Mouse (Mus musculus) MEL (cell line): ENCODE data around the gene Slc29a4. TPM values are rescaled to one million over a fixed set of nuclear protein-coding genes. Genes with fewer than 3 reads are reported as not detected.

Experiments used
- DNase-seq: peaks from one replicate; pipeline ENCODE4 v3.0.0; 2011; ENCODE audit warnings: low read depth, low spot score
- H3K27ac ChIP-seq: 2 replicates; pipeline ENCODE4 v1.5.1; 2012; ENCODE audit warnings: low read depth, mild to moderate bottlenecking, control low read depth, low read length, moderate library complexity; ENCODE audit not compliant: control insufficient read depth
- H3K27me3 ChIP-seq, 2 experiments: fragments of 150-350 bp in 1 of 2; sonication (generic) in 1 of 2; 2 replicates each; pipeline ENCODE4 v1.6.1; 2012; ENCODE audit warnings: low read length in 2 of 2, mild to moderate bottlenecking in 2 of 2, improper control_type of control experiment in 1 of 2, moderate library complexity in 1 of 2; ENCODE audit not compliant: insufficient read depth in 2 of 2, control insufficient read depth in 1 of 2
- H3K36me3 ChIP-seq, 2 experiments: 2 replicates each; pipeline ENCODE4 v1.6.1; 2012 to 2014; ENCODE audit warnings: low read length in 2 of 2, improper control_type of control experiment in 1 of 2, inconsistent platforms in 1 of 2, mild to moderate bottlenecking in 1 of 2; ENCODE audit not compliant: insufficient read depth in 2 of 2, control insufficient read depth in 1 of 2
- H3K4me1 ChIP-seq, 2 experiments: fragments of 150-350 bp in 1 of 2; sonication (generic) in 1 of 2; 2 replicates each; pipeline ENCODE4 v1.6.1; 2012; ENCODE audit warnings: low read length in 2 of 2, improper control_type of control experiment in 1 of 2, mild to moderate bottlenecking in 1 of 2; ENCODE audit not compliant: insufficient read depth in 2 of 2, control insufficient read depth in 1 of 2
- H3K4me3 ChIP-seq, 2 experiments: fragments of 150-350 bp in 1 of 2; sonication (generic) in 1 of 2; 2 replicates each; pipeline ENCODE4 v1.5.1; 2012; ENCODE audit warnings: low read depth in 2 of 2, low read length in 2 of 2, mild to moderate bottlenecking in 2 of 2, moderate library complexity in 2 of 2, control low read depth in 1 of 2, improper control_type of control experiment in 1 of 2; ENCODE audit not compliant: control insufficient read depth in 1 of 2, insufficient read depth in 1 of 2
- H3K79me2 ChIP-seq: 2 replicates; pipeline ENCODE4 v1.6.1; 2012; ENCODE audit warnings: mild to moderate bottlenecking, low read length, moderate library complexity; ENCODE audit not compliant: control insufficient read depth, poor library complexity, insufficient read depth
- H3K9ac ChIP-seq: 2 replicates; pipeline ENCODE4 v1.6.1; 2012; ENCODE audit warnings: low read depth, mild to moderate bottlenecking, control low read depth, low read length, moderate library complexity; ENCODE audit not compliant: control insufficient read depth, poor library complexity, severe bottlenecking
- H3K9me3 ChIP-seq: fragments of 150-350 bp; sonication (generic); replicated peaks from 2 replicates; pipeline ENCODE4 v1.6.1; 2012; ENCODE audit warnings: mild to moderate bottlenecking, low read length, improper control_type of control experiment, moderate library complexity; ENCODE audit not compliant: insufficient read depth
- BHLHE40 ChIP-seq: IDR thresholded peaks from 2 replicates; pipeline ENCODE4 v1.6.1; 2012; ENCODE audit warnings: low read depth, mild to moderate bottlenecking, inconsistent platforms, low read length, improper control_type of control experiment, borderline replicate concordance
- CHD1 ChIP-seq: IDR thresholded peaks from 2 replicates; pipeline ENCODE4 v1.6.1; 2012; ENCODE audit warnings: low read depth, mild to moderate bottlenecking, inconsistent platforms, low read length, improper control_type of control experiment
- CHD2 ChIP-seq: IDR thresholded peaks from 2 replicates; pipeline ENCODE4 v1.6.1; 2011; ENCODE audit warnings: low read length, improper control_type of control experiment
- CTCF ChIP-seq, 3 experiments: IDR thresholded peaks in 2 of 3; conservative IDR thresholded peaks in 1 of 3; 2 replicates each; pipeline ENCODE4 v1.5.1; 2011 to 2012; ENCODE audit warnings: low read length in 3 of 3, low read depth in 2 of 3, mild to moderate bottlenecking in 2 of 3, improper control_type of control experiment in 1 of 3, inconsistent platforms in 1 of 3, mixed read lengths in 1 of 3, moderate library complexity in 1 of 3; ENCODE audit not compliant: control insufficient read depth in 1 of 3, insufficient read depth in 1 of 3, poor library complexity in 1 of 3, severe bottlenecking in 1 of 3
- E2F4 ChIP-seq: IDR thresholded peaks from 2 replicates; pipeline ENCODE4 v1.6.1; 2011; ENCODE audit warnings: low read depth, low read length, improper control_type of control experiment, borderline replicate concordance
- ELF1 ChIP-seq: IDR thresholded peaks from 2 replicates; pipeline ENCODE4 v1.6.1; 2014; ENCODE audit warnings: low read depth, mild to moderate bottlenecking, inconsistent platforms, low read length, improper control_type of control experiment, moderate library complexity
- ETS1 ChIP-seq: IDR thresholded peaks from 2 replicates; pipeline ENCODE4 v1.6.1; 2012; ENCODE audit warnings: low read depth, mild to moderate bottlenecking, inconsistent platforms, low read length, improper control_type of control experiment, moderate library complexity
- GATA1 ChIP-seq: IDR thresholded peaks from 2 replicates; pipeline ENCODE4 v1.6.1; 2011; ENCODE audit warnings: low read depth, low read length, improper control_type of control experiment
- HCFC1 ChIP-seq: IDR thresholded peaks from 2 replicates; pipeline ENCODE4 v1.6.1; 2012; ENCODE audit warnings: low read depth, mild to moderate bottlenecking, inconsistent platforms, low read length, improper control_type of control experiment, moderate library complexity
- KAT2A ChIP-seq: conservative IDR thresholded peaks from 2 replicates; pipeline ENCODE4 v1.6.1; 2012; ENCODE audit warnings: low read depth, low read length, improper control_type of control experiment, inconsistent platforms
- MAX ChIP-seq: IDR thresholded peaks from 2 replicates; pipeline ENCODE4 v1.6.1; 2011; ENCODE audit warnings: low read length, improper control_type of control experiment
- MEF2A ChIP-seq: IDR thresholded peaks from 2 replicates; pipeline ENCODE4 v1.6.1; 2014; ENCODE audit warnings: low read depth, mild to moderate bottlenecking, inconsistent platforms, low read length, improper control_type of control experiment; ENCODE audit not compliant: poor library complexity, insufficient replicate concordance, severe bottlenecking; ENCODE audit errors: extremely low read depth
- MXI1 ChIP-seq: IDR thresholded peaks from 2 replicates; pipeline ENCODE4 v1.6.1; 2011; ENCODE audit warnings: mild to moderate bottlenecking, low read depth, low read length, improper control_type of control experiment
- MYC ChIP-seq: IDR thresholded peaks from 2 replicates; pipeline ENCODE4 v1.6.1; 2011; ENCODE audit warnings: low read depth, mild to moderate bottlenecking, low read length, improper control_type of control experiment, moderate library complexity
- NRF1 ChIP-seq: IDR thresholded peaks from 2 replicates; pipeline ENCODE4 v1.6.1; 2014; ENCODE audit warnings: low read depth, mild to moderate bottlenecking, inconsistent platforms, low read length, improper control_type of control experiment, moderate library complexity; ENCODE audit not compliant: poor library complexity, insufficient read depth, severe bottlenecking
- POLR2AphosphoS2 ChIP-seq: IDR thresholded peaks from 2 replicates; pipeline ENCODE4 v1.6.1; 2011; ENCODE audit warnings: low read length, improper control_type of control experiment
- POLR2AphosphoS5 ChIP-seq: IDR thresholded peaks from 2 replicates; pipeline ENCODE4 v1.6.1; 2012; ENCODE audit warnings: low read depth, borderline replicate concordance, mild to moderate bottlenecking, inconsistent platforms, low read length, moderate library complexity, mixed read lengths
- SMC3 ChIP-seq: IDR thresholded peaks from 2 replicates; pipeline ENCODE4 v1.6.1; 2011; ENCODE audit warnings: low read depth, low read length, improper control_type of control experiment
- USF1 ChIP-seq: IDR thresholded peaks from 2 replicates; pipeline ENCODE4 v1.6.1; 2014; ENCODE audit warnings: low read depth, mild to moderate bottlenecking, inconsistent platforms, low read length, improper control_type of control experiment, moderate library complexity
- USF2 ChIP-seq, 2 experiments: IDR thresholded peaks; 2 replicates each; pipeline ENCODE4 v1.6.1; 2011 to 2012; ENCODE audit warnings: improper control_type of control experiment in 2 of 2, low read length in 2 of 2, borderline replicate concordance in 1 of 2, inconsistent platforms in 1 of 2, low read depth in 1 of 2, mild to moderate bottlenecking in 1 of 2; ENCODE audit not compliant: insufficient read depth in 1 of 2
- ZC3H11A ChIP-seq: IDR thresholded peaks from 2 replicates; pipeline ENCODE4 v1.6.1; 2012; ENCODE audit warnings: low read depth, mild to moderate bottlenecking, inconsistent platforms, low read length, improper control_type of control experiment
- ZKSCAN1 ChIP-seq: IDR thresholded peaks from 2 replicates; pipeline ENCODE4 v1.6.1; 2012; ENCODE audit warnings: low read depth, mild to moderate bottlenecking, inconsistent platforms, low read length, improper control_type of control experiment, moderate library complexity
- ZNF384 ChIP-seq: IDR thresholded peaks from 2 replicates; pipeline ENCODE4 v1.6.1; 2012; ENCODE audit warnings: low read depth, mild to moderate bottlenecking, inconsistent platforms, low read length, improper control_type of control experiment
- polyA plus RNA-seq, 2 experiments: library from polyadenylated mRNA; stranded (reverse) in 1 of 2; unstranded in 1 of 2; fragments of >175 nt in 1 of 2; fragments of >200 nt in 1 of 2; gene quantifications; 2 replicates each; pipeline versions ENCODE4 v1.2.1 to v1.2.4; 2012; ENCODE audit warnings: low replicate concordance in 2 of 2, low read depth in 1 of 2; ENCODE audit not compliant: insufficient read length in 2 of 2, insufficient read depth in 1 of 2, missing spikeins in 1 of 2
- total RNA-seq: library from RNA; depleted of rRNA; stranded (reverse); fragments of 300-350 nt; gene quantifications from 2 replicates; pipeline ENCODE4 v1.2.3, GENCODE M21; 2012

The Slc29a4 gene
- total and polyA plus RNA-seq, 3 experiments: not detected

DNA sequence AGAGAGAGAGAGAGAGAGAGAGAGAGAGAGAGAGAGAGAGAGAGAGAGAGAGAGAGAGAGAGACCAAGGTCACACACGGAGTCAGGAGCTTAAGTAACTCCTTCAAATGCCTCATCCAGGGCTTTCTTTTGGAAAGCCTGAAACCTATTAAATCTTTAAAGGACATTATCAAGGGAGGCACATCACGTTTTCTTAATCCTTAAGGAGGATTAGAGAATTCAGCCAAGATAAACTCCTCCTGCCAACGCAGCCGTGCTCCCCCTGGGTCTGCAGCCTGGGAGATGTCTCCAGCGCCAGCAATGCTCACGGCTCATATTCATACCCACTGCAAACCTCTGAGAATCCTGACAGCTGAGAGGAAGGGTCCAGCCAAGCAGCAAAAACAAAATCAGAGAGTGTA is 3.4 kb upstream of the Slc29a4 start:
- no peaks in the 10 kb centered on the region for H3K79me2 ChIP-seq
- H3K4me3 ChIP-seq: no peak overlapping the region
- H3K9me3 ChIP-seq: no peaks in the 10 kb centered on the region
- DNase-seq: no peak
- TF ChIP-seq BHLHE40: no peak
- TF ChIP-seq USF1: no peak
- no peak for TF ChIP-seq NRF1
- TF ChIP-seq CTCF (IDR thresholded peaks at IDR 0.05 in 2 of 3, conservative IDR thresholded peaks at IDR 0.05 in 1 of 3; ENCODE audit: control insufficient read depth in 1 of 3, insufficient read depth in 1 of 3, low read depth in 2 of 3, low read length in 3 of 3, poor library complexity in 1 of 3, severe bottlenecking in 1 of 3): no peak
- no peak for TF ChIP-seq MYC
- no peak for TF ChIP-seq POLR2AphosphoS2
- TF ChIP-seq ELF1: no peak
- TF ChIP-seq ZC3H11A: no peak
- TF ChIP-seq SMC3: no peak
- no peak for TF ChIP-seq MEF2A
- no peak for TF ChIP-seq POLR2AphosphoS5
- TF ChIP-seq GATA1: no peak
- TF ChIP-seq USF2 (IDR thresholded peaks at IDR 0.05; ENCODE audit: borderline replicate concordance in 1 of 2, insufficient read depth in 1 of 2, low read depth in 1 of 2, low read length in 2 of 2): no peak
- no peak for TF ChIP-seq ZKSCAN1
- no peak for TF ChIP-seq HCFC1
- TF ChIP-seq ZNF384: no peak
- TF ChIP-seq ETS1: no peak
- TF ChIP-seq CHD2: no peak
- TF ChIP-seq MAX: no peak
- H3K27me3 ChIP-seq: peaks cover 0 to 14% of the 10 kb centered on the region in 2 experiments; a peak in 2 of 4 replicates
- H3K36me3 ChIP-seq: no peaks in the 10 kb centered on the region
- no peaks in the 10 kb centered on the region for H3K4me1 ChIP-seq
- H3K27ac ChIP-seq: no peak overlapping the region
- no peak overlapping the region for H3K9ac ChIP-seq

- H3K27me3 ChIP-seq: peaks cover 0 to 14% of the 10 kb centered on the region in 2 experiments; a peak in 2 of 4 replicates
- no peak for TF ChIP-seq KAT2A
- TF ChIP-seq CHD1: no peak
- TF ChIP-seq E2F4: no peak
- no peak for TF ChIP-seq HCFC1
- TF ChIP-seq MXI1: no peak
- no peaks in the 10 kb centered on the region for H3K79me2 ChIP-seq
- H3K36me3 ChIP-seq: no peaks in the 10 kb centered on the region
- H3K27ac ChIP-seq: no peak overlapping the region
- no peak overlapping the region for H3K4me3 ChIP-seq
- no peaks in the 10 kb centered on the region for H3K9me3 ChIP-seq
- H3K4me1 ChIP-seq: no peaks in the 10 kb centered on the region
- H3K9ac ChIP-seq: no peak overlapping the region
- no peak for DNase-seq
Observed at GRCm38 (mm10) chr5:142690343-142690742, 2.0 kb upstream of the Slc29a4 start.
